Mouse (Mus musculus) stomach, embryonic 16.5 days (tissue): ENCODE measurements around the gene Zfyve28. TPM values are rescaled to one million over a fixed set of nuclear protein-coding genes. Genes with fewer than 3 reads are reported as not detected.

ENCODE experiments used
- ATAC-seq: fragments of 200-750 bp; cut with Nextera tagmentation; 2 replicates; pipeline ENCODE4 v1.8.0; 2017; ENCODE audit warnings: moderate number of reproducible peaks, moderate TSS enrichment; ENCODE audit not compliant: insufficient read depth, low FRiP score
- H3K27ac ChIP-seq: fragments of 300-500 bp; sonication (generic); 2 replicates; pipeline ENCODE4 v1.5.1; 2014; ENCODE audit warnings: low read length
- H3K27me3 ChIP-seq: fragments of 300-500 bp; sonication (generic); 2 replicates; pipeline ENCODE4 v1.6.1; 2014; ENCODE audit warnings: low read length, control low read depth, mixed read lengths; ENCODE audit not compliant: control insufficient read depth, insufficient read depth
- H3K36me3 ChIP-seq: fragments of 300-500 bp; sonication (generic); 2 replicates; pipeline ENCODE4 v1.6.1; 2014; ENCODE audit warnings: low read length; ENCODE audit not compliant: control insufficient read depth, insufficient read depth
- H3K4me1 ChIP-seq: fragments of 300-500 bp; sonication (generic); 2 replicates; pipeline ENCODE4 v1.6.1; 2014; ENCODE audit warnings: low read length, control low read depth, mixed read lengths; ENCODE audit not compliant: control insufficient read depth, insufficient read depth
- H3K4me2 ChIP-seq: fragments of 300-500 bp; sonication (generic); 2 replicates; pipeline ENCODE4 v1.6.1; 2014; ENCODE audit warnings: low read depth, low read length, mixed read lengths
- H3K4me3 ChIP-seq: fragments of 300-500 bp; sonication (generic); replicated peaks from 2 replicates; pipeline ENCODE4 v1.5.1; 2014; ENCODE audit warnings: mild to moderate bottlenecking, low read length
- H3K9ac ChIP-seq: fragments of 300-500 bp; sonication (generic); 2 replicates; pipeline ENCODE4 v1.6.1; 2014; ENCODE audit warnings: low read length
- H3K9me3 ChIP-seq: fragments of 300-500 bp; sonication (generic); replicated peaks from 2 replicates; pipeline ENCODE4 v1.6.1; 2016; ENCODE audit warnings: low read length, control low read depth; ENCODE audit not compliant: control insufficient read depth
- WGBS: fragments of 180-500 bp; shearing (Covaris S2); extraction: QIAGEN DNeasy Blood & Tissue Kit; methylation state at CpG from one replicate; pipeline ENCODE4 v1.1.7; 2014; 5-methylcytosine and 5-hydroxymethylcytosine counted together
- polyA plus RNA-seq: library from polyadenylated mRNA; unstranded; fragments of >200 nt; fragmentation: Nextera tagmentation; extraction: Ambion mirVana; gene quantifications from 2 replicates; pipeline ENCODE4 v1.2.1, GENCODE M21; 2015

Zfyve28 gene
- polyA plus RNA-seq, 1 experiment from 2014 or later = 0.63 TPM

- 60% methylated on average over 8 of the region's 8 CpGs for WGBS
- H3K4me1 ChIP-seq = no peaks in the 10 kb centered on the region
- no peaks in the 10 kb centered on the region for H3K36me3 ChIP-seq
- H3K4me3 ChIP-seq = no peak overlapping the region
- no peaks in the 10 kb centered on the region for H3K27me3 ChIP-seq
- H3K4me2 ChIP-seq = no peak overlapping the region
- no peaks in the 10 kb centered on the region for H3K9me3 ChIP-seq
- ATAC-seq = no peak
- no peak overlapping the region for H3K27ac ChIP-seq
- H3K9ac ChIP-seq = no peak overlapping the region
Measured at GRCm38 (mm10) chr5:34213659-34214058, 74.6 kb downstream of the Zfyve28 start.

GRCm38 (mm10) chr5:34210279-34210678, 78.0 kb downstream of the Zfyve28 start:
- Histone ChIP-seq H3K36me3 (no peaks in the 10 kb centered on the region), H3K4me1 (no peaks in the 10 kb centered on the region), H3K9ac (no peak overlapping the region), H3K27me3 (no peaks in the 10 kb centered on the region), H3K4me2 (no peak overlapping the region), H3K4me3 (no peak overlapping the region), H3K9me3 (no peaks in the 10 kb centered on the region), H3K27ac (no peak overlapping the region)
- ATAC-seq = peak; percentile 85; the same call in 1 of the 2 replicates
- 9% methylated on average over 1 of the region's 1 CpGs for WGBS

- H3K27me3 ChIP-seq = no peaks in the 10 kb centered on the region
- 25% methylated on average over 3 of the region's 3 CpGs for WGBS
- no peaks in the 10 kb centered on the region for H3K4me1 ChIP-seq
- H3K27ac ChIP-seq = no peak overlapping the region
- ATAC-seq = no peak
- no peak overlapping the region for H3K9ac ChIP-seq
- H3K4me3 ChIP-seq = no peak overlapping the region
- no peaks in the 10 kb centered on the region for H3K36me3 ChIP-seq
- no peak overlapping the region for H3K4me2 ChIP-seq
- no peaks in the 10 kb centered on the region for H3K9me3 ChIP-seq
Measured at GRCm38 (mm10) chr5:34207503-34207902, 80.7 kb downstream of the Zfyve28 start.

DNA sequence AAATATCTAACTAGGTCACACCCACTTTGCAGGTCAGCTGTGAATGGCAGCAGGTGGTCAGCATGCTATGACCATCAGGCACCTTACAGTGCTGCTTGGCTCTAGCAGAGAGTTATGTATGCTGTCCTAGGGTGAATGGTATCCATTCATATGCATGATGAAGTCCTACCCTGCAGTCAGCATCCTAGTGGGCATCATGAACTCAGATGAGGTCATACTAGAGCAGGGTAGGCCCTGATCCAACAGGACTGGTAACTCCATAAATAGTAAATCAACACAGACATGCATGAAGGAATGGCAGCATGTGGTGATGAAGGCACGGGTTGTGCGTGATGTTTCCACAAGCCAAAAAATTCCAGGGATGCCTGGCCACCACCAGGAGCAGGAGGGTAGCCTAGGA, 82.5 kb downstream of the Zfyve28 start:
- no peak overlapping the region for H3K27ac ChIP-seq
- no peak for ATAC-seq
- no peaks in the 10 kb centered on the region for H3K36me3 ChIP-seq
- no peak overlapping the region for H3K4me3 ChIP-seq
- no peak overlapping the region for H3K4me2 ChIP-seq
- H3K4me1 ChIP-seq = no peaks in the 10 kb centered on the region
- no peaks in the 10 kb centered on the region for H3K9me3 ChIP-seq
- H3K9ac ChIP-seq = no peak overlapping the region
- no peaks in the 10 kb centered on the region for H3K27me3 ChIP-seq
- 55% methylated on average over 2 of the region's 2 CpGs for WGBS

- Histone ChIP-seq H3K4me3 (no peak overlapping the region), H3K9me3 (no peaks in the 10 kb centered on the region), H3K36me3 (no peaks in the 10 kb centered on the region), H3K4me2 (no peak overlapping the region), H3K27ac (no peak overlapping the region), H3K9ac (no peak overlapping the region), H3K27me3 (no peaks in the 10 kb centered on the region), H3K4me1 (no peaks in the 10 kb centered on the region)
- no peak for ATAC-seq
- WGBS = 89% methylated on average over 2 of the region's 2 CpGs
Measured at GRCm38 (mm10) chr5:34204911-34205310, 83.3 kb downstream of the Zfyve28 start.

- Histone ChIP-seq H3K36me3 (no peaks in the 10 kb centered on the region), H3K27ac (no peak overlapping the region), H3K4me3 (no peak overlapping the region), H3K27me3 (no peaks in the 10 kb centered on the region), H3K9me3 (no peaks in the 10 kb centered on the region), H3K9ac (no peak overlapping the region), H3K4me1 (no peaks in the 10 kb centered on the region), H3K4me2 (no peak overlapping the region)
- WGBS = 60% methylated on average over 4 of the region's 4 CpGs
- ATAC-seq = no peak
Measured at GRCm38 (mm10) chr5:34202006-34202405, 86.2 kb downstream of the Zfyve28 start.

GRCm38 (mm10) chr5:34201396-34201795, 86.9 kb downstream of the Zfyve28 start:
- Histone ChIP-seq H3K9ac (no peak overlapping the region), H3K9me3 (no peaks in the 10 kb centered on the region), H3K4me3 (no peak overlapping the region), H3K4me2 (no peak overlapping the region), H3K36me3 (no peaks in the 10 kb centered on the region), H3K27me3 (no peaks in the 10 kb centered on the region), H3K27ac (no peak overlapping the region), H3K4me1 (no peaks in the 10 kb centered on the region)
- no peak for ATAC-seq
- WGBS = 68% methylated on average over 2 of the region's 2 CpGs

- Histone ChIP-seq H3K27me3 (no peaks in the 10 kb centered on the region), H3K36me3 (no peaks in the 10 kb centered on the region), H3K4me3 (no peak overlapping the region), H3K4me2 (no peak overlapping the region), H3K9ac (no peak overlapping the region), H3K27ac (no peak overlapping the region), H3K9me3 (no peaks in the 10 kb centered on the region), H3K4me1 (no peaks in the 10 kb centered on the region)
- WGBS = 85% methylated on average over 6 of the region's 6 CpGs
- ATAC-seq = no peak
Measured at GRCm38 (mm10) chr5:34198615-34199014, 89.6 kb downstream of the Zfyve28 start.

GRCm38 (mm10) chr5:34197243-34197642, 91.0 kb downstream of the Zfyve28 start:
- no peaks in the 10 kb centered on the region for H3K9me3 ChIP-seq
- H3K4me3 ChIP-seq = no peak overlapping the region
- no peak overlapping the region for H3K27ac ChIP-seq
- no peak overlapping the region for H3K4me2 ChIP-seq
- no peaks in the 10 kb centered on the region for H3K4me1 ChIP-seq
- 82% methylated on average over 4 of the region's 4 CpGs for WGBS
- H3K36me3 ChIP-seq = no peaks in the 10 kb centered on the region
- no peaks in the 10 kb centered on the region for H3K27me3 ChIP-seq
- H3K9ac ChIP-seq = no peak overlapping the region
- ATAC-seq = no peak

- no peak for ATAC-seq
- no peaks in the 10 kb centered on the region for H3K36me3 ChIP-seq
- H3K4me2 ChIP-seq = no peak overlapping the region
- H3K4me3 ChIP-seq = no peak overlapping the region
- no peak overlapping the region for H3K27ac ChIP-seq
- no peaks in the 10 kb centered on the region for H3K27me3 ChIP-seq
- no peaks in the 10 kb centered on the region for H3K9me3 ChIP-seq
- H3K4me1 ChIP-seq = no peaks in the 10 kb centered on the region
- WGBS = 78% methylated on average over 7 of the region's 7 CpGs
- H3K9ac ChIP-seq = no peak overlapping the region
Measured at GRCm38 (mm10) chr5:34196423-34196822, 91.8 kb downstream of the Zfyve28 start.
